Mouse (Mus musculus) kidney, adult 8-10 months (tissue): Measurements from ENCODE around the gene Ablim1.

Experiments
- DNase-seq, 2 experiments: peaks; one replicate each; pipeline ENCODE4 v3.0.0; 2022

The Ablim1 gene

DNA sequence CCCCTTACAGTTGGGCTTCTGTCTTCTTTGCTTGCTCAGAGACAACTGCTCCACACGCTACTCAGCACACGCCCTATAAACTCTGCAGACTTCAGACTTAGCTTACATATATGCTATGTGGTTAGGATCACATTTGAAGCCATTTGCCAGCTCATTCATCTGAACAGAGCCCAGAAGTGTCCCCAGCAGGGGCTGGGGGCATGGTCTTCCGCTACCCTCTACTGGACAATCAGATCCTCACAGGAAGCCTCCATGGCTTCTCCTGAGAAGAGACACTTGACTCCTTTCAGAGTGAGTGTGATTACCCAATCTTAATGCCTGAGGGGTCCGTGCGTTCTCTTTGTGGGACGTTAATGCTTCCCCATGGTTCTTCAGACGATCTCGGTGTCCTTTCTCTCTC, 59.6 kb downstream of the Ablim1 start:
- no peak for DNase-seq

DNA sequence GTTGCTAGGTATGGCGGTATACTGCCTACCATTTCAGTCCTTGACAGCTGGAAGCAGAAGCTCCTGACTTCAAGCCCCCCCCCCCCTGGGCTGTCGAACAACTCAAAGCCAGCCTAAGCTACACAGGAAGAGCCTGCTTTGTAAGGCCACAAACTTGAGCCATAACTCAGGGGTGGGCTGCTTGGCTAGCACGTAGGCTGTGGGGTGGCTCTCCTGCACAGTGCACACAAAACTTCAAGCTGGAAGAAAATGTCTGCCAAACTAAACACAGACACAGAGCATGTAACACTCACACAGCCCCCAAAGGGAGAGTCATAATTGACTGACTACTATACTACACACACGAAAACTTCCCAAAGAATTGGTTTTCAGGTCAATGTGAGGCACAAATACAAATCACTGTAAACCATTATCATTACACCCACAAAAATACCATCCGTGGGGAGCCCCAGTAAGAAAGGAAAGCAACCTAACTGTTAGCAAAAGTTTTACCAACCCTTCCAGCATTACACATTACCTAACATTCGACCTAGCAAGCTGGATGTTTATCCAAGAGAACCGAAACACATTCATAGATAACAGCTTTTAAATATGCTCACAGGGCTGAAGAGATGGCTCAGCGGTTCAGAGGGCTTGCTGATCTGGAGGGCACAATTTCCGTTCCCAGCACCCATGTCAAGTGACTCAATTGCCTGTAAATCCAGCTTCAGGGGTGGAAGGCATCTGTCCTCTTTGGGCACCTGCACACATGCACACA, 61.8 kb downstream of the Ablim1 start:
- no peak for DNase-seq

DNA sequence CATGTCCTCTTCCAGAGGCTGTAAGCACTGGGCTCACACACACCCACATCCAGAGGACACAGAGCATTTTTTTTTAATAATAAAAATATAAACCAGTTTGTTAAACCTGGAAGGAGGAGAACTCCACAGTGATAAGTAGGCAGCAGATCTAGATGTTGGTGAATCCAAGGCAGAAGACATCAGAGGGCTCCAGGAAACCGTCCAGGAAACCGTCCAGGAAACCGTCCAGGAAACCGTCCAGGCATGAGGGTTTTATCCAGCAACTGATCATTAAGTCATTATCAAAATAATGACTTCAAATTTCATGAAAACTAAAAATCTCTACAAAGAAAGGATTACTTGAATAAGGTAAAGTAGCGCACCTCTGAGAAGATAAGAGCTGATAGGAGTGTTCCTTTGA, 65.9 kb downstream of the Ablim1 start:
- DNase-seq = no peak

DNA sequence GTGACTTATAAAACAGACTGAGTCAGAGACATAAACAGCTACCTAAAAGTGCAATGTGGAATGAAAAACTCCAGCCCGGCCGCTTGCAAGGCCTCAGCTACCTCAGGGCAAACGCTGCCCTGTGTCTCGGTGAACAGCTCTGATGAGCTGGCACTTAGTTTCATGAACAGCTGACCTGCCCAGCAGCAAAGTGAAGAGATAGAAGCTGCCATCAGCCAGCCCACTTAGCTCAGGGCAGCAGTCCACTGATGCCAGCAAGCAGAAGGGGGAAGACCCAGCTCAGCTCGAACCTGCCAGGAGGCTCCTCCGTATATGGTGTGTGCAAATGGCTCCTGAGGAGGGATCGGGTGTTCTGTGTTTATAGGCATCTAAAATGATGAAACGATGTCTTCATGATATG, 67.5 kb downstream of the Ablim1 start:
- no peak for DNase-seq

DNA sequence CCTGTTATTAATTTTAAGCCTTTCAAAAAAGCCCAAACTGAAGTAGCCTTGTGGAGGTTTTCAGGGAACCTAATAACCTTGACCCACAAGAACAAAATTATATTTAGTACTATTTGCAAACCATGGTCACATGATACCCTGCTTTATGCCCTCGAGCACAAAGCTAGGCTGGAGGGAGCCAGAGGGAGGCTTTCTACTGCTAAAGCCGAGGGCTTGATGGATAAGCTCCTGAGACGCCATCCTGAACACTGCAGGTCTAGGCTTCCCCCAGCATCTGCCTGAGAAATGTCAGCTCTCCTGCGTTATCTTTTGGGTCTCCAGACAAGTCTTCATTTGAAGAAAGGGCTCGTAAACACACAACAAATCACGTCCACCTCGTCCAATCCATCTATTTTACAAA, 70.4 kb downstream of the Ablim1 start:
- no peak for DNase-seq

DNA sequence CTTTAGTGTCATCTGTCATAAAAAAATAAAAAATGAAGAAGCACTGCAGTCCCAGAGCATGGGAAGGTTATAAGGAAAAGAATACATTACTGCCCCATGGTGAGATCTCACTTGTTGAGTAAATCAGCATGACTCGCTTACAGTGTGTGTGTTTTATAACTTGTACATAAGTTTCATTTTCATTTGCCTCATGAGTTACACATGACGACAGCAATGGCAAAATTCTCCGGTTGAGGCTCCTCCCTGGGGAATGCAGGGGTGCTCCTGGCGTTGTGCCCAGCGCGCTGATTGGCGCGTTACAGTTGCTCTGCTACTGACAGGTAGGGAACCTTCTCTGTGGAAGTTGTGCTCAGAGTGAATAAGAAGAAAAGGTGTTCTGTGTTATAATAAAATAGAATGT, 71.1 kb downstream of the Ablim1 start:
- peak; percentile 44 to 51 for DNase-seq

DNA sequence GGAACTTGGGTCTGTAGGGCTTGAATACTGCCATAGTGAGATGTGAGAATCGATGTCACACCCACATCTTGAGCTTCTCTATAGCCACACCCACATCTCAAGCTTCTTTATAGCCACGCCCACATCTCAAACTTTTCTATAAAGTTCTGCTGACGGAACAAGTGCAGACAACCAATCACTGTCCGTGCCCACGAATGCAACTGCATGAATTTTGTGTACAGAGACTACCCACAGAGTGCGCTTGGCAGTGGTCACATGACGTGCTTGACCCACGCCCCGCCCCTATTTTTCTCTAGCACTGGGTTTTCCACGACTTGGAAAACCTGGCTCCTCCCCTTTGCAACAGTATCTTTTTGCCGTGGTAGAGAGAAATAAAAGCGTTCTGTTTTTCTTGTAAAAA, 71.5 kb downstream of the Ablim1 start:
- DNase-seq = no peak

DNA sequence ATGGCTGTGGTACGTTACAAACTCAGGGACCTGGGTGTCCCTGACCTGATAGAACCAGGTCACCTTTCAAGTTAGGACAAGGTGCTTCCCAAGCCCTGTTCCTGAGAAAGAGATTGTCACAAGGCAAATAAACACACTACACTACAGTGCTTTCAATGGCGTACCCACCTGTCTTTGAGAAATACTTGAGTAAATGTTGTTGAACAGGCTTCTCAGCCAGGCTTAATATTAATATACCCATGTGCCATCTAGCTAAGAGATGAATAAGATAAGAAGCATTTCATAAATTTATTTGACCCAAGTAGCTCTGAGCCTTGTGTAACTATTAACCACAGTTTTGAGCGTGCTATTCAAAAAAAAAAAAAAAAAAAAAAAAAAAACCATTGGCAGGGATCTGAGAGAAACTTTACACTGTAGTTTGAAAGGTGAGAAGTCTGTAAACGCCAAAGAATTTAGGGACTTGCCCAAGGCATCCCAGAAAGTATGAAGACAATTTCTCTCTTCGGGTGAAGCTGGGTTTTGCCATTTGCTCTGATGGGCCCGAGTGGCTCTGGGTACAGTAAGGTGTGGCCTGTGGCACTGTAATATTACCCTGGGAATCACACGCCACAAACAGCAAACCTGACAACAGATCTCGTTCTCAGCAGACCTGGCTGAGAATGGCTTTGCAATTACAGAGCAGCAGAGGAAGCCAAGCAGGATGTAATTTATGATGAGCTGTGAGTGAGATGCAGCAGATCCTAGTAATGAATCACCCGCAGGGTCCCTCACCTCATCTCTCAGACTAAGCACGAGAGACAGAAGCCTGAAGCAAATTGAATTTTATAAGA, 73.1 kb downstream of the Ablim1 start:
- no peak for DNase-seq

DNA sequence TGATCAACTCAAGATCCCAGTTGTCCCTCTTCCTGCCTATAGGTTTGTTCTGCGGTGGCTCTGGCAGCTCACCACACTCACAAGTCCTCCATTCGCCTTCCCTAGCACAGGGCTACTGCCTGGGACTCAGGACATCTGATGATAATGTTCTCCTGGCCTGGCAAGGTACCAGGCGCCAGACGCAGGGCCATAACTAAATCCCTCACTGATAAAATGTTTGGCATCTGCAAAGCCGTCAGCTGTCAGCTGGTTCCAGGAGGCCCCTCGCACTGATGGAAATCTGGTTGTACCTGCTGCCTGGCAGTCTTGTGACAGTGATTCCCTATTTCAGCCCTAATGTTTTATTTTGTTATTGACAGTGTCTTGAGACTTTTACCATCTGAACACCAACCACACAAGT, 74.5 kb downstream of the Ablim1 start:
- no peak for DNase-seq

DNA sequence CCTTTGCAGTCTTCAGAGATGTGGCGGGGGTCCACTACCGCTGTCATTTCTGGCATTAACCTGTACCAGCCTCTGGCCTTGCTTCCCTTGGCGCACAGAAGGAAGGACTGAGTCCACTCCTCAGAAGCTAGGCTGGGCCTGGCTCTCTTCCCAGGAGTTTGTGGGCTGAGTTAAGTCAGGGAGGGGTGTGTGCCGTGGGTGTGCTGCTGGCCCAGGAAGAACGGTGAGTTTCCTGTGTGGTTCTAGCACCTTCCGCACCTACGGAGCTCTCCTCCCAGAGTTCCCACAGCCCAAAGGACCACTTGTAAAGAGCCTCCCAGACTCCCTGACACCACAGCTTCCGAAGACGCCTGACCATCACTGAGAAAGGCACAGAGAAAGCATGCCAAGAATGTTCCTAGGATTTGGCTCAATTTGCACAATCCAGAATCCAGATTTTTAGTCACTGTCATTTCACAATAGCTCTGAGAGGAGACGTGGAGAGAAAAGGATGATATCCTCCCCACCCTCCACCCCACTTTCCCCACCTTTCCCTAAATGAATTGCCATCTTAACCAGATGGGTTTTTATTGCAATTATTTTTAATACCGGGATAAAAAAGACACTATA, 75.4 kb downstream of the Ablim1 start:
- peak; percentile 80 to 83 for DNase-seq

DNA sequence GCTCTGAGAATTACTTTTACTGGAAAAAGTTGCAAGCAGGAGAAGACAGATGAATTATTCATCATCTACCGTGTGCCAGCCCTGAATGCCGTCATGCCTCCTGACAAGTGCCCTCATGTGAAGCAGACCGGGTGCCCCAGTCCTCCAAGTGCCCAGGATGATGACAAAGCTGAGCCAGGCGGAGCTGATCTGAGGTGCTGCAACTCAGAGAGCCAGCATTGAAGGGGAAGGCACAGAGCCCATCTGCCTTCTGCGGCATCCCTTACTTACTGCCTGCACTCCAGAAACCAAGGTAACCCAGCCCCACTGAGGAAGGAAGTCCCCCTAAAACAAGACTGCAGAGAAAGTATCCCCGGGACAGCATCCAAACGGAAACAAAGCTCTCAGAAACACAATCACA, 76.3 kb downstream of the Ablim1 start:
- DNase-seq = peak; percentile 57 to 68

DNA sequence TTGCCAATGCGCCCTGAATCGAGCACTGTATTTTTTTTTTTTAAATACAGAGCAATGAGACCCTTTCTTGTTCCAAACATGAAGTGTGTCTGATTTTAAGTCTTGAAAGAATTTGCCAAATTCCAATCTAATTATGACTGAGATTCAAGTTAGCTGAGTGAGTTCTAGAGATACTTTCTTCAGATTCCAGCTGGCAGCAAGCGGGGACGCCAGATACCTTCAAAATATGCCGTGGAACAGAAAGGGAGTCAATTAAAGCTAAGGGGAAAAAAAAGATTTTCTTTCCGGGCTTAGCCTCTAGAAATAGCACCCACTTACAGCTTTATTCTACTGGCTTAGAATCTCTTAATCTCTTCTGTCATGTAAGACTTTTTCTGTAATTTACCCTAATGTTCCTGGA, 77.2 kb downstream of the Ablim1 start:
- no peak for DNase-seq

DNA sequence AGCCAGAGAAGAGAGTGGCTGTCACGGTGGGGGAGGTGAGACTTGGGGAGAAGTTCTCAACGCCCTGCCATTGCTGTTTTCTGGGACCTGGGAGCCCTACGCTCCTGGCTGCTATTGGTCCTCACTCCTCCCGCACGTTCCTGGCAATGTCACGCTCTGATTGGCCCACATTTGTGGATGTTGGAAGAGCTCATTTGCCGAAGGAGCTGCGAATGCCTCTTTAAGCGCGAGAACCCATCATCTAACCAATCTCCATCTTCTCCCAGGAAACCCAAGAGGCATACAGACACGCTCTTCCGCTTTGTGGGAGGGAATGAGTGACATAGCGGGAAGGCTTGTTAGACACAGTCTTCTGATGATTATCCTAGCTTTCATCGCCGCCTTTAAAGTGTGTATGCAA, 78.1 kb downstream of the Ablim1 start:
- DNase-seq = no peak

DNA sequence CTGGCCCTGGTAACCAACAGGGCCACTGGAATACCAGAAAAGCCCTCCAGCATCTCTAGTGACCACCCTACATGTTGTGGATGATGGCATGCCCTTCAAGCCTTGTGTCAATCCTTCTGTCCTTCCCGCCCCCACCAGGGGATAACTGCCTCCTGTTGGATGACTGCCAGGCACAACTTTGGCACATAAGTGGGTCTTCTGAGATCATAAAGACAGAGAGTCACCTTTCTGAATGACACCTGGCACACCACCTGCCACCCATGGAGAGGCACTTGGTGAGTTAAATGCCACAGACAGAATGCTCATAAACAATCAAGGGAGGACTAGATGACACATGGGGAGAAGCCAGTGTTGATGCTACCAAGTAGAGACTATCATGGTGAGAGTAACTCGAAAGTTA, 78.8 kb downstream of the Ablim1 start:
- no peak for DNase-seq

DNA sequence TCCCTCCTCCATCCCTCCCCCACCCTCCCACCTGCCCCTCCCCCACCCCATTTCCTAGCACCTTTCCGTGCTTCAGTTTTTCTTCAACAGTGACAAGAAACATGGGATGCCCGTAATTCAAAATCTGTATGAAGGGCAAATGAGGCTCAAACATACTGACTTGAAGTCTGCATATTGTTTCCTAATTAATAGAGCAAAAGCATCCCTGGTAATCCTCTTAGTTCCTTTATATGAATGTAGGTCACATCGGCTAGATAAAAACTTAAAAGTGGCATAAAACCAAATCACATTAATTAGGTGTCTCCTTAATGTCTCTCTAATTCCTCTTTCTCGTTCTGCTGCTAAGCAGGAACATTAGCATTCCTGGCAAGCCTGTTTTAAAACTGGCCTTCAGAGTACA, 83.7 kb downstream of the Ablim1 start:
- DNase-seq = no peak

DNA sequence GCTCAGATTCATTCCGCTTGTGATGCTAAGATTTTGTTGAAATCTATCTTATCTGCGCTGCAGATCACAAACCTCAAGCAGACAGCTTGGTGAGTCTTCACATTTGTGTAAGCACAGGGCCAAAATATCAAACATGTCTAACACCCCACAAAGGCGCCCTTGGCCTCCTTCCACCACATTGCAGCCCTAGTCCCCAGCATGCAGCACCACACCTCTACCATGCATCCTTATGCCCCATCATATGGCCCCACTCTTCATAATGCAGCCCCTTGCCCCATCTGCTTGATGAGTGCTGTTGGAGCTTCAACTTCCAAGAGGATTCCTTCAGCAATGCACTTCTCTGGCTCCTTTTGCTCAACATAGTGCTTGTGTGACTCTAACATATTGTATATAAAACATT, 85.6 kb downstream of the Ablim1 start:
- DNase-seq = no peak

DNA sequence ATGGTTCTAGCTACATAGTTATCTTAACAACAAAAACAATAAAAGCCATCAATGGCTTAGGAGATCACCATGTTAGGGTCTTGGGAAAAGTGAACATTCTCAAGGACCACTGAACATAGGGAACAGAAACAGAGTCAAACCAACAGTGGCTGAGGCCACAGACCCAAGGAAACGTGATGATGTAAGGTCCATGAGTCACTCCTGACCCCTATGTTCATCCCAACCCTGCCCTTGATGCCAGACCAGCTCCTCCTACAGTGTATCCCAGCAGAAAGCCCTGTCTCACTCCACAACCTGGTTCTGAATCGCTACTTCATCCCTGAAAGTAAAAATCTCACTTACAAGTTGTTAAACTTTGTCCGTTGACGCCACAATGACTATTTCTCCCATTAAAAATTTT, 86.1 kb downstream of the Ablim1 start:
- no peak for DNase-seq

DNA sequence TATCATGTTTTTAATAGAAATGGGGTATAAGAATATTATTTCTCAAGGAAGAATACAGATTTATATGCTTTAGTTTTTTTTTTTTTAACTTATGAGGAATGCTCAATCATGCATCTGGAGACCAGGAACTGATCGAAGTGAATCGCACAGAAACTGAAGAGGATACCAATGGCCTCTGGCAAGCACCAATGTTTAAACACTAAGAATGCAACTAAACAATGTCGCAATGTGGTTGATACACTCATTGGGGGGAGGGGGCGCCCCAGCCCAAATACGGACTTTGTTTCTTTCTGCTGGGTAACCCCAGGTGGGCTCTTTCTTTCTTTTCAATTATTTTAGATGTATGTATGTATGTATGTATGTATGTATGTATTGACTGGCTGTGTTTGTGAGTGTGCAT, 90.3 kb downstream of the Ablim1 start:
- DNase-seq = no peak

DNA sequence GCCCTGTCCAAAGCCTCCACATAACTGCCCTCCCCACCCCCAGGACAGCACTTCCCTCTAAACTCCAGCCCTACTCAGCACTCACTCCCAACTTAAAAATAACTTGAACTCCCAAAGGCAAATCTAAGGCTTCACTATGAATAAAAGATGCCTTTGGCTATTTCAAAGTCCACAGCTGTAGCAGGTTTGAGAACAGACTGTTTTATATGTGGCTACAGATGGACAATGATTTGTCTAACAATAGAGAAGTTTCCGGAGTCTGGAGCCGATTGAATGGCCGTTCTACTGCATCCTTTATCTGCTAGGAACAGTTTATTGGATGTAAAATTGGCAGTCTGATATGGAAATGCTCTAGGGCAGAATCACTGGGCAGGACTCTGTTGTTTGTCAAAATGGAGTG, 91.0 kb downstream of the Ablim1 start:
- DNase-seq = no peak

DNA sequence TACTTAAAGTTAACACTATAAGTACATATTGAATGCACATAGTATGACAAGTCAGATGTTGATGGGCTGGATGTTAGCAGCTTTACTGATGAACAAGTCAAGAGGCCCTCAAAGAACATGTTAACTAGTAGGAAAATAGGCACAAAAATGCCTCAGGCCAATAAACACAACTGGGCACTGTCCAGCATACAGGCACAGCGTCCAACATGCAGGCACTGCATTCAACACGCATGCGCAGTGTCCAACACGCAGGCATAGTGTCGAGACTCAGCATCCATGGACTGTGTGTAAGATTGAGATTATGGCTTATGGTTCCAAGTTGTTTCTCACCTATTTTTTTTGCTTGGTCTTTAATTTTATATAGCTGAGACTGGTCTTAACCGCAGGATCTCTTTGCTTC, 92.1 kb downstream of the Ablim1 start:
- no peak for DNase-seq

DNA sequence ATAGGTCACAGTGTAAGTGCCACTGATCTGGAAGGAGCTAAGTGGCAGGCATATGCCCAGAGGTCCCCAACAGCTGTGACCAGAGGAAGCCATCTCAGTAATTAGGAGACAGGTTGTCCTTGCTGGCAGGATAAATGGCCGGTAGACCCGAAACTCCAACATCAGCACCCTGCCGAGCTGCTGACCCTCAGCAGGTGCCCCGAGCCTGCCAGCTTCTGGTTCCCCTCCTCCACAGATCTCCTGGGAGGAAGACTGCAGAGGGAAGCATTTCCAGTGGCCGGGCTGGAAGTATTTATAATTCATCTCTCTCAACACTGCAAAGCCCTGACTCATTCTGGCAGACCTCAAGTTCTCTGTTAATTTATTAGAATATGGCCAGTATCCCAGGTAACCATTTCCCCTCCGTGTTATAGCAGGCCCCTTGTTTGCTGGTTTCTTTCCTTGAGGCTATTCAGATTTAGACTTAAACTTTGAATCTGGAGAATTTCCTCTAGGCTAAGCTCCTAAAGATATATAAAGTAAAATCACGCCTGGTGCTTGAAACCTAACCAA, 93.0 kb downstream of the Ablim1 start:
- no peak for DNase-seq

DNA sequence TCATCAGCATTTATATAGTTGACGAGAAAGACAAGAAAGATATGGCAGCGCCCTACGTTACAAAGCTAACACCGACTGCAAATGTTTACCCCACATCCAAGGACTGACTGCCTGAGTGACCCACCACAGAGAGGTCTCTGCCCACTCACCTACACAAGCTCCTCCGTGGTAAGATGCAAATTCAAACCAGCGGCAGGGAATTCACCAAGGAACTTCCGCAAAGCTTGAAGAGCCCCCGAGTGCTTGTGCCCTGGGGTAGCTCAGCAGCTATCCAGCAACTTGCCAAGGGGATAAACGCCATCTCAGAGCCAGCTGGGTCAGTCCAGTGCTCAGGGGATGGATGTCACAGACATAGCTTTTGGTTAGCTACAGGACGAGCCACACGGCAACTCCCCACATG, 95.0 kb downstream of the Ablim1 start:
- DNase-seq = no peak

DNA sequence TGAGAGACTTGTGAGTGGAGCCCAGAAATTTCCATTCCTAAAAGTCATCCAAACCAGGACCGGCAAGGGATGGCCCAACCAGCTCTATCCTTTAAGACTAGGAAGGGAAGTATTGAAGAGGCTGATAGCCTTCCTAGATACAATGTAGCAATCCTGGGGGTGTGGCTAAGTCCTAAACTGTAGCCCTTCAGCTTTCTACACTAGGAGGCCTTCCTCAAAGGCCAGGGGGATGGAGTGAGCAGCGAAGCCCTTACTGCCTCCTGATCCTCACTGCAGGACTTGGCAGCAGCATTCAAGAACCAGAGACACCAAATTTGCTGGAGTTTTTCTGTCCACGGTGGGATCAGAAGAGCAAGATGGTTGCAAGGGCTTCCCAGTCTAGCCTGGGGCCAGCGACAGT, 97.6 kb downstream of the Ablim1 start:
- DNase-seq = no peak

DNA sequence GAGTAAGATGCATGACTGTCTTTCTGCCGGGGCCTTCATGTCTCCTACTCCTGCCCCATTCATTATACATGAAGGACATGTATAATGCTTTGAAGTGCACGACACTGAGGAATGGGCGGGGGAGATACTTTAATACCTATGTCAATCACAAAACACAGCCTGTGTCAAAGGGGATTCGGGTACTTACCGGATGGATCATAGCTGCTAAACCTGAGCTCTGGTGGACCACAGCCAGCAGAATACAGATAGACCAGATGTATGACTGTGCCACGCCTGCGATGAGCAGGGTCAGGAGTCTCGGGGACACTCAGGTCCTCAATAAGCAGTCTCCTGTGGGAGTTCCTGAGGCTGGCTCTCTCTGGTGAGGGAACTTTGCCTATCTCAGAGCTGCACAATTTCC, 99.2 kb downstream of the Ablim1 start:
- DNase-seq = no peak
